Mouse (Mus musculus) thymus, adult 2 months (tissue): Measurements from ENCODE around the gene E2f3. TPM values are rescaled to one million over a fixed set of nuclear protein-coding genes. Genes with fewer than 3 reads are reported as not detected.

Experiments
- DNase-seq: peaks from one replicate; pipeline ENCODE4 v3.0.0; 2021
- H3K27ac ChIP-seq: fragments of 200-500 bp; 2 replicates; pipeline ENCODE4 v1.5.1; 2012; ENCODE audit warnings: low read length, control low read depth; ENCODE audit not compliant: control insufficient read depth, insufficient read depth
- H3K27me3 ChIP-seq: fragments of 200-500 bp; 2 replicates; pipeline ENCODE4 v1.6.1; 2012; ENCODE audit warnings: mild to moderate bottlenecking, low read length, moderate library complexity, mixed read lengths; ENCODE audit not compliant: control insufficient read depth, insufficient read depth
- H3K36me3 ChIP-seq: fragments of 200-500 bp; 2 replicates; pipeline ENCODE4 v1.6.1; 2012; ENCODE audit warnings: mild to moderate bottlenecking, low read length, moderate library complexity; ENCODE audit not compliant: control insufficient read depth, insufficient read depth
- H3K4me1 ChIP-seq: fragments of 200-500 bp; replicated peaks from 2 replicates; pipeline ENCODE4 v1.6.1; 2012; ENCODE audit warnings: low read length; ENCODE audit not compliant: control insufficient read depth, insufficient read depth
- H3K4me3 ChIP-seq: fragments of 200-500 bp; 2 replicates; pipeline ENCODE4 v1.5.1; 2012; ENCODE audit warnings: mild to moderate bottlenecking, low read length, control low read depth, moderate library complexity; ENCODE audit not compliant: control insufficient read depth, insufficient read depth
- CTCF ChIP-seq: fragments of 200-500 bp; IDR thresholded peaks from 2 replicates; pipeline ENCODE4 v1.5.1; 2012; ENCODE audit warnings: mild to moderate bottlenecking, control low read depth, low read length, moderate library complexity, borderline replicate concordance; ENCODE audit not compliant: control insufficient read depth, poor library complexity, insufficient read depth; ENCODE audit errors: extremely low read depth
- POLR2A ChIP-seq: fragments of 200-500 bp; IDR thresholded peaks from 2 replicates; pipeline ENCODE4 v1.6.1; 2012; ENCODE audit warnings: mild to moderate bottlenecking, low read length, control low read depth, moderate library complexity; ENCODE audit not compliant: control insufficient read depth, poor library complexity, insufficient read depth; ENCODE audit errors: extremely low read depth
- WGBS: fragments of 180-500 bp; shearing (Covaris S2); methylation state at CpG from one replicate; pipeline ENCODE4 v1.1.7; 2018; 5-methylcytosine and 5-hydroxymethylcytosine counted together
- polyA plus RNA-seq: library from polyadenylated mRNA; depleted of rRNA; stranded (reverse); fragments of >200 nt; gene quantifications from 2 replicates; pipeline ENCODE4 v1.2.3, GENCODE M21; 2012

The E2f3 gene
- polyA plus RNA-seq, 1 experiment: 7.1 TPM

DNA sequence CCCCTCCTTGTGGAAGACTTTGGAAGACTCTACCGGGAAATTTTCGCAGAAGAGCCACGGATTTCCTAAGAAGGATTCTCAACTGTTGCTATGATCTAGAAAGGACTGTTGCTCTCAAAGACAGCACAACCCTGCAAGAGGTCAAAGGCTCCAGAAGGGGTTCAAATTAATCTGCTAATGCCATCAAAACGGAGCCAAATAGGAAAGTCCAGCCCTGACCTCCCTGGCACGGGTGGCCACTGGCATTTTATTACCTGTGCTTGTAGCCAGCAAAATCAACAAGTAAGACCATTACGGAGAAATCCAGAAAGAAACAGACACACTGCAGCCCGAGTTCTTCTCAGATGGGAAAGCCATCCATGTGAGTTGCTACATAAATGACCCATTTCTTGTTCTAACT, 45.8 kb downstream of the E2f3 start:
- Histone ChIP-seq H3K4me3 (no peak overlapping the region), H3K27me3 (no peaks in the 10 kb centered on the region), H3K36me3 (no peaks in the 10 kb centered on the region), H3K27ac (no peak overlapping the region), H3K4me1 (no peaks in the 10 kb centered on the region)
- 94% methylated on average over 7 of the region's 7 CpGs for WGBS
- no peak for DNase-seq
- TF ChIP-seq CTCF (no peak), POLR2A (no peak)

DNA sequence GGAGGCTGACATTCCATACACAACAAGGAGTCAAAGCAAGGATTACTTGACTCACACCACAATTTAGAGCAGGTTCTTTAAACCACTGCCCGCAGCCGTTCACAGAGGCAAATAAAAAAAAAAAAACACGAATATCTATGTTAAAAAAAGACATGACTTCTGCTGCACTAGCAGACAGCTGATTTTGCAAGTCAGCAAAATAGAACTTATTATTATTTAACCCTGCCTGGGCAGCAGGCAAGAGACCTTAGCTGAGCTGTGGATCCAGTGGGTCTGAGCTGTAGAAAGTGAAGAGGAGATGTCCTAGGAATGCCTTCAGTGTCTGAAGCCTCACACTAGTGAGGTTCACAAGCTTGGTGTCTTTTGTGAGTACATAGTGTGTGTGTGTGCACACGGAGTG, 46.5 kb downstream of the E2f3 start:
- Histone ChIP-seq H3K36me3 (no peaks in the 10 kb centered on the region), H3K4me1 (no peaks in the 10 kb centered on the region), H3K27ac (no peak overlapping the region), H3K4me3 (no peak overlapping the region), H3K27me3 (no peaks in the 10 kb centered on the region)
- WGBS: 86% methylated on average over 4 of the region's 4 CpGs
- TF ChIP-seq POLR2A: no peak
- TF ChIP-seq CTCF: no peak
- DNase-seq: no peak

DNA sequence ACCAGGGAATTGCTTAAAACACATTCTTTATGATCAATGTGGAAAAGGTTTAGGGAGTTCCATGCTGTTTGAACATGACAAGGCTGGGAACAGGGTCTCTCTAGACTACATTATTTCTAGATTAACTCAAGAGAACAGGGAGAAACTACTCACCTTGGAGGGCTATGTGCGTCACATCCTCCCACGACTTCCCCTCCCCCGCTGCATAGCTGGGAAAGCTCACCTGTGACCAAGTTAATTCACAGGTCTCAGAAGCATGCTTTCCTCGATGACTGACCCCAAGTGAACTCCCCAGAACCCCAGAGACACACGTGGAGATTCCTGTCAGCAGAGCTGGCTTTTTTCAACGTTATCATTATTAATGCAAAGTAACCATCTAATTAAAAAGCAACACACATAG, 47.1 kb downstream of the E2f3 start:
- Histone ChIP-seq H3K36me3 (no peaks in the 10 kb centered on the region), H3K27ac (no peak overlapping the region), H3K4me1 (no peaks in the 10 kb centered on the region), H3K4me3 (no peak overlapping the region), H3K27me3 (no peaks in the 10 kb centered on the region)
- no peak for DNase-seq
- TF ChIP-seq POLR2A: no peak
- no peak for TF ChIP-seq CTCF
- 85% methylated on average over 6 of the region's 6 CpGs for WGBS

DNA sequence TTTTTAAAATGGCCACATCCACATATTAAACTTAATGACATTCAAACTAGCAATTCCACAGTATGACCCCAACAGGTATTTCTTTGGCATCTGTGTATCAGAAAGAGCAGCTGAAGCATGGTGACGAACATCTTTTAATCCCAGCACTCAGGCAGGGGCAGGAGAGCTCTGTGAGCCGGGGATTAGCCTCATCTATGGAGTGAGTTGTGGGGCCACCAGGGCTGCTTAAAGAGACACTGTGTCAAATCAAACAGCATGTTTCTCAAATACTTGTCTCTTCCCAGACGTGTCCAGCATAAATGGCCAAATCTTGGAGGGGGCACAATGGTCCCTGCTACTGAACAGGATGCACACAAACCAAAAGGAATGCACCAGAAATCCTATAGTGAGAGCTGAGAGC, 59.7 kb downstream of the E2f3 start:
- Histone ChIP-seq H3K27ac (no peak overlapping the region), H3K4me1 (no peaks in the 10 kb centered on the region), H3K27me3 (no peaks in the 10 kb centered on the region), H3K4me3 (no peak overlapping the region), H3K36me3 (no peaks in the 10 kb centered on the region)
- 93% methylated on average over 3 of the region's 3 CpGs for WGBS
- TF ChIP-seq POLR2A (no peak), CTCF (no peak)
- no peak for DNase-seq

DNA sequence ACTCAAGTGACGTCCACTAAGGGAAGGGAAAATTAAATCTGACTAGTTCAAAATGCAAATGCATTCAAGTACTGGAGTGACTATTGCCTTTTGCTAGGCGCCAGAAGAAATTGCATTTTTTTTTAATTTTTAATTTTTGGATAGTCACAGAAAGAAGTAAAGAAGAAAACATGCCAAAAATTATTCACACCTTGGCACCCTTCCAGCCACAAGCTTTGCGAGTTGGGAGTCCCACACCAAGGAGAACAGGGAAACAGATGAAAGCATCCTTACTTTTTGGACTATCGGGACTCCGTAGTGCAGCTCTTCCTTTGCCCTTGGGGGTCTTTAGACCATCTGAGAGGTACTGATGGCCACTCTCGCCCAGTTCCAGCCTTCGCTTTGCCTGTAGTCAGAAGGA, 66.0 kb downstream of the E2f3 start:
- 98% methylated on average over 7 of the region's 7 CpGs for WGBS
- DNase-seq: no peak
- no peaks in the 10 kb centered on the region for H3K4me1 ChIP-seq

DNA sequence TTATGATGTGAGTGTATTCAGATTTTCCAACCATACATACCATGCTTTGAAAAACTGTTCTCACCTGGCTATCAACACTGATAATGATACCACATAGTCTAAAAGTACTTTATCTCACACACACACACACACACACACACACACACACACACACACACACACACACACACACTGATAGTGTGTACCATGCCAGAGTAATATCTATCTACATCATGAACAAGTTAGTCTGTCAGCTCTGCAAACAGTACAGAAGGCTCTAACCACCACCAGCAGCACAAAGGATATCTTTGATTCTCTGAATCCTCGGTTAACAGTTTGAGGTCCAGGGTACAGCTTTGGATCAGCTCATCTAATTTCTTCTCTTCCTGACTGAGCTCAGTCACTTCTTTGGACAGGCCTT, 69.3 kb downstream of the E2f3 start:
- WGBS: 81% methylated on average over 1 of the region's 1 CpGs
- H3K36me3 ChIP-seq: peaks cover 34% of the 10 kb centered on the region
- TF ChIP-seq CTCF: no peak
- no peak for TF ChIP-seq POLR2A

More for the DNA sequence above, 66.0 kb downstream of the E2f3 start:
- TF ChIP-seq POLR2A: no peak
- no peak for TF ChIP-seq CTCF
- Histone ChIP-seq H3K27ac (no peak overlapping the region), H3K27me3 (no peaks in the 10 kb centered on the region), H3K4me3 (no peak overlapping the region), H3K36me3 (peaks cover 18% of the 10 kb centered on the region)

DNA sequence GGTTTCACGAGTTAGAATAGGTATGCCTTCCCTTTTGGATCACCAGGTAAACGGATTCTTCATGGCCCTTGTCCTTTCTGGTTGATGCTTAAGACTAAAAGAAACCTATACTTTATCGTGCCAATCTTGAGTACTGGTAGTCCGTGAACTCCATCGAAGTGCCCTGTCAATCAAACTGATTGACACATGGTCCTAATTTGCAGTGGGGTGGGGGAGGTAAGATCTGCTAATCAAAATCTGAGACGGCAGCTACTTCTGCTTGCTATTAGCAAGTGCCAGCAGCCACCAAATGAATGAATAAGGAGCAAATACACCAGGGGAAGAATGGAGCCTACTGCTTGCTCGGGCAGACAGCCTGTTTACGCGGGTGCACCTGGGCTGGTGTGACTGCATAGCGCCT, 72.3 kb downstream of the E2f3 start:
- no peaks in the 10 kb centered on the region for H3K27me3 ChIP-seq
- no peaks in the 10 kb centered on the region for H3K4me1 ChIP-seq
- 96% methylated on average over 10 of the region's 10 CpGs for WGBS
- no peak overlapping the region for H3K4me3 ChIP-seq
- no peak for DNase-seq
- H3K36me3 ChIP-seq: peaks cover 46% of the 10 kb centered on the region
- TF ChIP-seq POLR2A (no peak), CTCF (no peak)
- no peak overlapping the region for H3K27ac ChIP-seq

More for the DNA sequence above, 69.3 kb downstream of the E2f3 start:
- H3K27ac ChIP-seq: no peak overlapping the region
- H3K4me1 ChIP-seq: no peaks in the 10 kb centered on the region
- no peak for DNase-seq
- H3K4me3 ChIP-seq: no peak overlapping the region
- H3K27me3 ChIP-seq: no peaks in the 10 kb centered on the region
